Mouse (Mus musculus): Measurements from ENCODE around the gene Abhd15.

DNA sequence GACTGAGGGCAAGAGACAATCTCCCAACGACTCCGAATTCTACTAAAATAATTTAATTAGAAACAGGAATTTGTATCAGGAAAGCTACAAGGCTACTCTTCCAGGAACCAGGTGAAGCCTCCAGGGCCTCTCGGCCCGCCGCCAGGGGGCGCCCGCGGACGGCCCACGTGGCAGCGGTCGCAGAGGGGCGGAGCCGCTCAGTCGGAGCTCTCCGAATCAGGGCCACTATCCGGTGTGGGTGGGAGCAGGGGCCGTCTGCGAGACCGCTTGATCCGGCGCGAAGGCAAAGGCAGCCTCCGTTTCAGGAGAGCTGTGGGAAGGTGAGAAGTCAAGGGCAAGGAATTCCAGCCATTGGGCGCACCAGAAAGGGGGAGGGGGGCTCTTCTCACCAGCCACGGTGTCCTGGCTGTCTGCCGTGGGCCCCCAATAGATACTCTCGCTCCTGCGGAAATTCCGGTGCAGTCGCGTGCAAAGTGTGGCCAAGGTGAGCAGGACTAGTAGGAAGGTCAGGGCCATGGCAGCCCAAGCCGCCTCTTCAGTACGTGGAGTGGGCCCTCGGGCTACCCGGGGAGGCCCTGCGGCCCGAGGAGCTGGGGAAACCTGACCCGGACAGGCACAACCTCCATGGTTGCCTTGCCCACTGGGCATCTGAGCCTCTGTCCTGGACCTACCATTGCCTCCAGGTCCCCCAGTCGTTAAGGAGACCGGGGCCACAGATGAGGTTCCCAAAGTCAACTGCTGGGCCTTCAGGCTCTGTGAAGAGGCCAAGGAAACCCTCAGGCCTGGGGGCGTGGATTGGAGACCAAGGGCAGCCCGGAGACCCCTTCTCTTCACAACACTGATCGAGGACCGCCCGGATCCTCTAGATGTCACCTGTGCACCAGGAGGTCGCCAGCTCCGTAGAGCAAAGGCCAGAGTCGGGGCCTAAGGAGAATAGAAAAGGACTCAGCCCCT is 6.6 kb upstream of the Abhd15 start:
- TF ChIP-seq GATA1 (IDR thresholded peaks at IDR 0.05; ENCODE audit: borderline replicate concordance, low read length) = no peak
- no peak for TF ChIP-seq FLI1 (IDR thresholded peaks at IDR 0.05; ENCODE audit: low read length)

Data from megakaryocyte, embryonic 14.5 days (primary cell).